Mouse (Mus musculus): ENCODE data around the gene Cks1b.

DNA sequence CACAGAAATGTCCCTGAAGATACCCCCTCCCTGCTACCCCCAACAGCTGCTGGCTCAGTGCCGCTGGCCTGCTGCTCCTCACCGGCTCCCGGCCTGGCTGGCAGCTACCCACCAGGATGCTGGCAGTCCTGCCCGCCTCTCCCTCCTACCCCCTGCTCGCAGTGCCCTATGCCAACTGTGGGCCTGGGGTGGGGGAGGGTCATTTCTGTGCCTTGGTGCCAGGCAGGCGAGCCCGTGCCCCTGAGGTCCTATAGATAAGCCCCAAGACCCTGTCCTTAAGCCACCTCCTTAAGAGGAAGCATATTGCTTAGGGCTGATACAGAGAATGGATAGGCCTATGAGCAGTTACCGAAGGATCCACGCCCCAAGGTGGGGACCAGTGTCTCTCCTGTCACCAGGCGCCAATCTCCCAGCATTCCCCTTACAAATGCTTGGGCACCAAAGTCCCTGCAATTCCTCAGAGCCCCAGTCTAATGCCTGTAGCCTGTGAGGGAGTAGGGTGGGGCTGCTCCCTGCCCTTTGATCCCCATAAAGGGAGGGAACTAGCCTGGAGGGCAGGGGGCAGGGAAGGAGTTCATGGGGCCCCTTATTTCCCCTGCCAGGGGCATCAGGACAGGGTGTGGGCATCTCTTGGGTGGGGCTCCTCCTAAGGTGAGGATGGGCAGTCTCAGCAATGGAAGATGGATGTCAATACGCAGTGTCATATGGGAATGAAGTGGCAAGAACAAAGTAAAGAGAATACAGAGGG is 29.9 kb downstream of the Cks1b start:
- TF ChIP-seq CTCF (conservative IDR thresholded peaks at IDR 0.05; ENCODE audit: low read length): no peak
- TF ChIP-seq POU5F1 (IDR thresholded peaks at IDR 0.05; ENCODE audit: borderline replicate concordance, low read length): no peak
